Mouse (Mus musculus): ENCODE data around the gene Gm10721.
"Not testable (repeated sequence)": the region's sequence is repeated elsewhere in the genome, so short reads cannot be mapped to it uniquely, and the experiment has no call there.

- TF ChIP-seq CTCF (IDR thresholded peaks at IDR 0.05; ENCODE audit: extremely low read depth, insufficient read length, insufficient replicate concordance, low read depth, low read length); POLR2A (IDR thresholded peaks at IDR 0.05; ENCODE audit: low read depth, low read length): not testable (repeated sequence)
These were observed 25.2 kb downstream of the Gm10721 start for GRCm38 (mm10) chr9:3038161-3038560.

All from small intestine, adult 2 months (tissue).